Mouse (Mus musculus) forelimb bud, embryonic 11.5 days (tissue): ENCODE measurements around the gene Ubl4b.

Experiments
- DNase-seq: peaks from one replicate; pipeline ENCODE4 v3.0.0-alpha.2; 2012; ENCODE audit warnings: low read depth, low spot score

The Ubl4b gene

GRCm38 (mm10) chr3:107524547-107524946 lies 30.3 kb downstream of the Ubl4b start:
- DNase-seq = no peak

GRCm38 (mm10) chr3:107520931-107521330 lies 33.9 kb downstream of the Ubl4b start:
- DNase-seq = no peak

GRCm38 (mm10) chr3:107517631-107518108 lies 37.2 kb downstream of the Ubl4b start, which contains the start of gene Slc6a17:
Gene Slc6a17, minus strand, starts transcription at chr3:107518018.
- DNase-seq = peak; percentile 59

GRCm38 (mm10) chr3:107516776-107517630 lies 37.9 kb downstream of the Ubl4b start:
- peak; percentile 65 for DNase-seq

GRCm38 (mm10) chr3:107515989-107516388 lies 38.9 kb downstream of the Ubl4b start:
- DNase-seq = no peak

- DNase-seq = no peak
Measured at GRCm38 (mm10) chr3:107511416-107511815, 43.5 kb downstream of the Ubl4b start.

GRCm38 (mm10) chr3:107508696-107509095 lies 46.2 kb downstream of the Ubl4b start:
- DNase-seq = no peak

- DNase-seq = peak; percentile 28
Measured at GRCm38 (mm10) chr3:107507966-107508365, 46.9 kb downstream of the Ubl4b start.

- DNase-seq = no peak
Measured at GRCm38 (mm10) chr3:107506531-107506930, 48.3 kb downstream of the Ubl4b start.

- no peak for DNase-seq
Measured at GRCm38 (mm10) chr3:107505464-107506367, 49.2 kb downstream of the Ubl4b start.

GRCm38 (mm10) chr3:107504542-107504941 lies 50.3 kb downstream of the Ubl4b start:
- DNase-seq = no peak

- no peak for DNase-seq
Measured at GRCm38 (mm10) chr3:107503716-107504115, 51.2 kb downstream of the Ubl4b start.
